Mouse (Mus musculus): Measurements from ENCODE around the gene N4bp3.
"Not testable (repeated sequence)": the region's sequence is repeated elsewhere in the genome, so short reads cannot be mapped to it uniquely, and the experiment has no call there.

The N4bp3 gene

GRCm38 (mm10) chr11:51654891-51655290 lies 4.2 kb upstream of the N4bp3 start:
- DNase-seq (ENCODE audit: extremely low read depth, insufficient read length, low spot score): no peak

GRCm38 (mm10) chr11:51653736-51654135 lies 3.1 kb upstream of the N4bp3 start:
- DNase-seq (ENCODE audit: extremely low read depth, insufficient read length, low spot score): no peak

DNA sequence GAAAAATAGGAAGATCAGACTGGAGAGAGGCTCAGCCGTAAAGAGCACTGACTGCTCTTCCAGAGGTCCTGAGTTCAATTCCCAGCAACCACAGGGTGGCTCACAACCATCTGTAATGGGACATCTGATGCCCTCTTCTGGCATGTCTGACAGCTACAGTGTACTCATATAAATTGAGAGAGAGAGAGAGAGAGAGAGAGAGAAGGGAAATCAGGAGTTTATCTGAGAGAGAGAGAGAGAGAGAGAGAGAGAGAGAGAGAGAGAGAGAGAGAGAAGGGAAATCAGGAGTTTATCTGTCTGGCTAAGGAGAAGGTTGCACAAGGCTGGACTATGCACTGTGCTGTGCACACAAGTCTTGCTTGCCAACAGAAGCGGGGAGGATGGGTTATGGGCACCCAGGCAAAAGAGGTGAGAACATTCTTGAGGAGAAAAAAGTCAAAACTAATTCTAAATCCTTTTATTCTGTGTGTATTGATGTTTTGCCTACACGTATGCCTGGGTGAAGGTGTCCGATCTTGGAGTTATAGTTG lies 2.3 kb upstream of the N4bp3 start:
- no peak for DNase-seq (ENCODE audit: extremely low read depth, insufficient read length, low spot score)

GRCm38 (mm10) chr11:51650261-51650660 lies 381 bp downstream of the N4bp3 start:
- no peak for DNase-seq (ENCODE audit: extremely low read depth, insufficient read length, low spot score)

- peak; percentile 47 for DNase-seq (ENCODE audit: extremely low read depth, insufficient read length, low spot score)
Measured at GRCm38 (mm10) chr11:51649889-51650199, 798 bp downstream of the N4bp3 start.

DNA sequence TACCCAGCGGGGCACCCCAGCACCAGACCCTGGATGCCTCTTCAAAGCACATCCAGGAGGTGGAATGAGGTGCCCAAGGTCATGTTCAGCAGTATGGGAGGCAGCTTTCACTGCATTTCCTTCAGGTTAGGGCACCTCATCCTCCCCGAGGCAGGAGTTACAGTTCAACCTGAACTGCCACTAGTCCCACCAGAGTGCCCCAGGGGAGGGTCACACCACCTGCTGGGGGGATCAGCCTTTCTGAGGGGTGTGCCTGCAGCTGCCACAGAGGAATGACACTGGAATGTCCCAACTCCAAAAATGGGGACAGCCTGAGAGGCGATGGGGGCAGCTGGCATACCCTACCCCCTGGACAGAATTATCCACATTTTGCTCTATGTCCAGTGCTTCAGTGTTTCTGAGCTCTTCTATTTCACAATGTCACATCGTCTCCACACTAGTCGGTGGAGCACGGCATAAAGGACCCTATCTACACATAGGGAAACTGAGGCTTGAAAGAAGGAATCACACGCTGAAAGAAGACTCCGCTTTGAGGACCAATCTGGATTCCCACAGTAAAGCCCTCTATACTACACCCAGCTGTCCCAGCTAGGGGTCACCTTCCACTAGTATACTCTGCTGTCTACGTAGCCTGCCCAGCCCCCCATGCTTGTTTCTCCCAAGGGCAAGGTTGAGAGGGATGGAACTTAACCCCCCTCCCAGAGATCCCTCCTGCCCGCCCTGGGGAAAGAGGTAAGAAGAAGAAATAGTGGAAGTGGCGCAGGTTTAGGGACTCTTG lies 1.3 kb downstream of the N4bp3 start:
- DNase-seq (ENCODE audit: extremely low read depth, insufficient read length, low spot score): no peak

GRCm38 (mm10) chr11:51648566-51648965 lies 2.1 kb downstream of the N4bp3 start:
- DNase-seq (ENCODE audit: extremely low read depth, insufficient read length, low spot score): no peak

GRCm38 (mm10) chr11:51646751-51647667 lies 3.6 kb downstream of the N4bp3 start:
- no peak for DNase-seq (ENCODE audit: extremely low read depth, insufficient read length, low spot score)

GRCm38 (mm10) chr11:51646245-51646644 lies 4.4 kb downstream of the N4bp3 start:
- DNase-seq (ENCODE audit: extremely low read depth, insufficient read length, low spot score): no peak

GRCm38 (mm10) chr11:51645293-51645692 lies 5.3 kb downstream of the N4bp3 start:
- no peak for DNase-seq (ENCODE audit: extremely low read depth, insufficient read length, low spot score)

DNA sequence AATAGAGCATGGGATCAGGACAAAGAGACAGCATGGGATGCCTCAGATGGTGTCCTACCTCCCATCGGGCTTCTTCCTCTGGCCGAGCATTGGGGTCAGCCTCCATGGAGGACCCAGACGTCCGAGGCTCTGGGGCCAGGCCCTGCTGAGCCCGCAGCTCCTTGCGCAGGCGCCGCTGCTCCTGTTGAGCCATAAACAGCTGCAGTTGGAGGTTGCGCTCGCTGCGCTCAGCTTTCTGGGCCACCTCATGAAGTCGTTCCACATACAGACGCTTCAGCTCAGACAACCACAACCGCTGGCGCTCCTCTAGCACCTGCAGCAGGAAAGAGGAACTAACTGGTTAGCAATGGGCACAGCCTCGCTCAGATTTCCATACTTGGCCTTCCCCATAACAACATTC lies 6.4 kb downstream of the N4bp3 start:
- no peak for DNase-seq (ENCODE audit: extremely low read depth, insufficient read length, low spot score)

GRCm38 (mm10) chr11:51643761-51644160 lies 6.9 kb downstream of the N4bp3 start:
- no peak for DNase-seq (ENCODE audit: extremely low read depth, insufficient read length, low spot score)

GRCm38 (mm10) chr11:51643202-51643601 lies 7.4 kb downstream of the N4bp3 start:
- no peak for DNase-seq (ENCODE audit: extremely low read depth, insufficient read length, low spot score)

DNA sequence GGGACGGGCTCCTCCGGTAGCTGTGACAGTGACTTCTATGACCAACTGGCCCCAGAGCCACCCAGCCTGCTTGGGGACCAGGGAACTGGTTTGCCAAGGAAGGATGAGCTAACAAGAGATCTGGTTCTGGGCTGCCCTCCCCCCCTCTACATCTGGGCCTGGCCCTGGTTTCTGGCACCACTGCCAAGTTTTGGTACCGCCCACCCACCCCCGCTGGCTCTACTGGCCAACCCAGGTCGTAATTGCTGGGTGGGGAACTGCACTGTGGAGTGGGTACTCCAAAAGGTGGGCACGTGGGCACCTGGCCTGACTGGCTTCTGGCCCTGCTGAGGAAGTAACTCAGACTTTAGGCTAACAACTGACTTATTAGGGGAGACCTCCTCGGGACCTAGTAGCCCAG lies 9.9 kb downstream of the N4bp3 start:
- DNase-seq (ENCODE audit: extremely low read depth, insufficient read length, low spot score): no peak

- DNase-seq (ENCODE audit: extremely low read depth, insufficient read length, low spot score): no peak
Measured at GRCm38 (mm10) chr11:51638497-51638896, 12.1 kb downstream of the N4bp3 start.

GRCm38 (mm10) chr11:51637971-51638414 lies 12.6 kb downstream of the N4bp3 start:
- no peak for DNase-seq (ENCODE audit: extremely low read depth, insufficient read length, low spot score)

DNA sequence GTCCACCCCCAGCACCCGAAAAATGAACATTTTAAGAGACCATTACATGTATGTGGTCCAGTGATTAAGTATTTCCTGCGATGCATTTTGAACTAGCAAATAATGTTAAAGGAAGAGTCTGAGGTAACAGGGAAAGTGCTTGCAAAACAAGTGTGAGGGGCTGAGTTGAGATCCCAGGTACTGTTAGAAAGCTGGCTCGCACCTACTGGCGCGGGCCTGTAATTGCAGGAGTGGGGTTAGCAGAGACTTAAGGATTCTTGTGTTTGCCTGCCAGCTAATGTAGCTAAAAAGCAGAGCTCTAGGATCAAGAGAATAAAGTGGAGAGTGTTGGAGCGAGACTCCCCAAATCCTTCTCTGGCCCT lies 14.3 kb downstream of the N4bp3 start:
- peak; percentile 55 for DNase-seq (ENCODE audit: extremely low read depth, insufficient read length, low spot score)

DNA sequence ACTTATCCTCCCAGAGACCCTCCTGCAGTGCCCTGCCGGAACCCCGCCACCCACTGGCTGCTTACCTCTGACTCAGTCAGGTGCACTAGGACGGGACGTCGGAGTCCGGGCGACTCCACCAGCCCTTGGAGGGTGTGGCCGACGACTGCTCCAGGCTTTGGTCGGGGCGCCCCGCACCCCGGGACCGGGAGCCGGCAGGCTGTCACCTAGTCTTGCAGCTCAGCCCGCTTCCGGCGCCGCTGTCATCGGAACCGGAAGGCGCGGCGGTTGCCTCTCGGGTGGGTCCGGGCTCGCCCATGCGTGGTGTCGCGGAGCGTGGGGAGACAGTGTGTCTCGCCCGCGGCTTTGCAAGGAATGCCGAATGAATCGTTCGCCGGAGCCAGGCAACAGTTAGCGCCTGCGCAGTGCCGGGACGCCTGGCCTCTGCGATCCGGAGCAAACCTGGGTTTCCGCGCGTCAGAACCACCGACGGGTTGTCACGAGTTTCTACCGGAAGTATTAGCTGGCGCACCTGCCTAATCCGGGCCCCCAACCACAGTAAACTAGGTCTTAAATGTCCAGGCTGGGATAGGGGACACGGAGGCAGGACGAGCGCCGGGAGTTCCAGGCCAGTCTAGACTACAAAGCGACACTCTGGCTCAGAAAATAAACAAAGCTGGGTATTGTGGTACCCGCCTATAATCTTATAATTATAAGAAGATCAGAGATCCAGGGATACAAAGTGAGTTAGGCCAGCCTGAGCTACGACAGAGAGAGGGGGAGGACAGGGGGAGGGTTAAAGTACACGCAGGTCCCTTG lies 14.9 kb downstream of the N4bp3 start, which contains the start of gene Rmnd5b:
TSS of gene Rmnd5b (minus strand) at position 372 of the 798 bp plus-strand sequence.
- DNase-seq (ENCODE audit: extremely low read depth, insufficient read length, low spot score): peak; percentile 91

GRCm38 (mm10) chr11:51635127-51635524 lies 15.5 kb downstream of the N4bp3 start:
- DNase-seq (ENCODE audit: extremely low read depth, insufficient read length, low spot score): no peak

DNA sequence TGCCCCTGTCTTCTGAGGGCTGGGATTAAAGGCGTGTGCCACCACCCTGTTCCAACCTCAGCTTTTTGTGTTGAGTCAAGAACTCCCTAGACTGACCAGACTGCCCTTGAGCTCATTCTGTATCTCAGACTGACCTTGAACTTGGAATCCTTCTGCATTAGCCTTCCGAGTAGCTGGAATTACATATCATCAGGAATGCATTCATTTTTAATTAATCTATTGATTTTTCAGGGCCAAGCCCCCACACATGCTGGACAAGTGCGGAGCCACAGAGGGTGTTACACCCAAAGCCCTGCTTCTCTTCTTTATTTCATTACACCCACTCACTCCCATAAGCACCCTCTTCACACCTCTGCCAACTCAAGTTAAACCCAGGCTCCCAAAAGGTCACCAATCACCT lies 16.9 kb downstream of the N4bp3 start:
- no peak for DNase-seq (ENCODE audit: extremely low read depth, insufficient read length, low spot score)

- DNase-seq (ENCODE audit: extremely low read depth, insufficient read length, low spot score): not testable (repeated sequence)
Measured at GRCm38 (mm10) chr11:51633200-51633599, 17.4 kb downstream of the N4bp3 start.

Data from 3134 (cell line).